Mouse (Mus musculus) CD4-positive helper T cell, adult 2 months (primary cell): ENCODE measurements around the gene Unc5b.
"Not testable (repeated sequence)": the region's sequence is repeated elsewhere in the genome, so short reads cannot be mapped to it uniquely, and the experiment has no call there.

Experiments used
- DNase-seq: peaks from one replicate; pipeline ENCODE4 v3.0.0-alpha.2; 2012; ENCODE audit warnings: low read depth, missing footprints, low spot score

Gene Unc5b

DNA sequence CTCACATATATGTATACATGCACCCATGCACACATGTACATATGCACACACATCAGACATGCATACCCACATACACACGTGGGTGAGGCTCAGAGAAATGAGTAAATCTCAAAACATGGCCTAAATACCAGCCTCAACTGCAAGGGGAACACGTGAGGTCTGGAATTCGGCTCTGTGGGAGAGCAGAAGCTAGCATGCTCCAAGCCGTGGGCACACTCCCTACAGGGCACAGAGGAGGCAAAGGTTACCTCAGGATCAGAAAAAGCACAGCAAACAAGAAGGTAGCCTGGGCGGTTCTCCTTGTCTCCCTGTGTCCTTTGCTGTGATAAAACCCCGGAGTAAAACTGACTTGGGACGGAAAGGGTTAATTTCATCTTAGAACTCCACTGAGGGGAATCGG lies 77.4 kb downstream of the Unc5b start:
- DNase-seq = no peak

DNA sequence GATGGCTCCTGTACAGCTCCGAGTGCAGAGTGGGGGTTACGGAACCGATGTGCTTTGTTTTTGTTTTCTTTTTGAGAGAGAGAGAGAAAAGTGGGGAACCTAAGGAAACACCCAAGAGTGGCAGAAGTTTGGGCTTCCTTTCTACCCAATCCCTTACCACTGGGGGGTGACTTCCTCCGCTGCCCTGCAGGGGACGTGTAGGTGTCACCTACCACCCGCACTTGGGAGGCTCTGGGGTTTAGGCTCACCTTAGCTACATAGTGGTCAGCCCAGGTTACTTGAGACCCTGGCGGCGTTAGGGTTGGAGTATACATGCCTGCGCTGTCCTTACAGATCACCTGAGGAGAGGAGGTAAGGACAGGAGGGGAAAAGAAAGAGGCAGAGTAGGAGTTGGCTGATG lies 78.1 kb downstream of the Unc5b start:
- DNase-seq = no peak

- DNase-seq = peak; percentile 93
Observed at GRCm38 (mm10) chr10:60752040-60753020, 79.1 kb downstream of the Unc5b start, which contains the start of gene Slc29a3. Slc29a3 (minus strand) TSS chr10:60752794.

DNA sequence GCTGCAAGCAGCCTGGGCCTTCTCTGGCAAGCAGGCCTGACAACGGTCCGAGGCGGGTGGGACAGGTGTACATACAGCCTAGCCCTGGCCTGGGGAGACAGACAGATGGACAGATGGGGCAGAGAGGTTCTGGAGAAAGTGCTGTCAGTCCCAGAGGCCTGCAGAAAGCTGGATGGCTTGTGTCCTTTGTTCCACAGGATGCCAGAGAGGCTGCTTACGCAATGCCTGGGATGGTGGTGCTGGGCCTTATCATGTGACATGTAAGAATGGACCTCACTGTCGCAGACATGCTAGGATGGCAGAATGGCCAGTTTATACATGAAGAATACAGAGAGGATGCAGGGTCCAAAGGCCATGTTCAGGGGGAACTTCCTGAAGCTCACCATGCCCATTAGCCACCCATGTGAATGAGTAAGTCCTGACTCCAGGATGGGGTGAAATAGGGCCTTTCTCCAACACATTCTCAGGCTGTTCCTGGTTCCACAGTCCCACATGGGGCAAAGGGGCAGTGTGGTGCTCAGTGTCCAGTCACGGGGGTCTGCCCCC lies 83.6 kb downstream of the Unc5b start:
- DNase-seq = no peak

- peak; percentile 44 for DNase-seq
Observed at GRCm38 (mm10) chr10:60746512-60746911, 84.9 kb downstream of the Unc5b start.

- DNase-seq = peak; percentile 39
Observed at GRCm38 (mm10) chr10:60744543-60745290, 86.7 kb downstream of the Unc5b start.

GRCm38 (mm10) chr10:60743681-60744080 lies 87.7 kb downstream of the Unc5b start:
- DNase-seq = no peak

GRCm38 (mm10) chr10:60742942-60743341 lies 88.4 kb downstream of the Unc5b start:
- DNase-seq = no peak

- not testable (repeated sequence) for DNase-seq
Observed at GRCm38 (mm10) chr10:60742296-60742695, 89.1 kb downstream of the Unc5b start.

GRCm38 (mm10) chr10:60741435-60741834 lies 89.9 kb downstream of the Unc5b start:
- no peak for DNase-seq

GRCm38 (mm10) chr10:60739619-60740363 lies 91.6 kb downstream of the Unc5b start:
- DNase-seq = no peak

DNA sequence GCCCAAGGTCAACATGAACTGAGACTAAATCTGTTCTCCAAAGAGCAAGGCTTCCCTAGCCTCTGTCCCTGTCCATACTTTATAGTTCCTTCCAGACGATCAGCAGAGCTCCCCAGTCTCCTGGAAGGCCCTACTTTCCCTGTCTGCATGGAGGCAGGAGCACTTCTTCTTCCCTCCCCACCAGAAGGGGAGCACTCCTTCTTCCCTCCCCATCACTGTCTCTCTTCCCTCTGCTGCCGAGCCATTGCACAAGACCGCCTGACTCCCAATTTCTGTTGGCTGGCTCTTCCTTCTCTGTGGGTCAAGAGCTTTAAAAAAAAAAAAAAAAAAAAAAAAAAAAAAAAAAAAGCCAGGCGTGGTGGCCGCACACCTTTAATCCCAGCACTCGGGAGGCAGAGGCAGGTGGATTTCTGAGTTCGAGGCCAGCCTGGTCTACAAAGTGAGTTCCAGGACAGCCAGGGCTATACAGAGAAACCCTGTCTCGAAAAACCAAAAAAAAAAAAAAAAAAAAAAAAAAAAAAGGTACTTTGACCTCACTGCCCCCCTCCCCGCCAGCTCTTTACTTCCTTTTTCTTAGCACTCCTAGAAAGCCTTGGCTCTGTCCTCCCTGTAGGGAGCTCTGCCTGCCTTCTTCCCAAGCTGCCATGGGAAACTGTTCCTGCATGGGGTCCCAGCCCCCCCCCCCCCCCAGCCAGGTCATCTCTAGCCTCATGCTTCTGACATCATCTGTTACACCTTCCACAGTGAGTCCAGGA lies 93.3 kb downstream of the Unc5b start:
- DNase-seq = no peak

DNA sequence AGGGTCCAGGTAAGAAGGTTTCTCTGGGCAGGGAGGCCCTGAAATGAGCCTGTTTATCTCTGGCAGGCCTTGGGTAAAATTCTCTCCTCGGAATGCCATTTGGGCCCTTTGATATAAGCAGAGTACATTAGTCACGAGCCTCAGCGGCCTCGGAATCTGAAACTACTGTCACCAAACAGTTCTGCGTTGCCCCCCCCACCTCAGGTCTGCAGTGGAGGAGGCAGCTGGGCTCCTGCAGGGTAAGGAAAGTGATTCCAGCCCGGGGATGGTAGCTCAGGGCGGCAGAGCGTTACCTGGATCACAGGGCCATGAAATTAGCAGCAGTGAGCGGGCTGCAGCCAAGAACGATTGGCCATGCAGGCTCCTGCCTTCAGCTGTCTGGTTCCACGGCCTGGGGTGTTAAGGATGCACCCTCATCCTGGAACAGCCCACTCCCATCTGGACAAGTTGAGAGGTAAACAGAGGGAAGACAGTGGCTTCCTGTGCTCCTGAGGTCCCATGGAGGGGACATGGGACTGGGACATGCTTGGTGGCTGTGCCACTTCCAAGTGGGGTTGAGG lies 94.1 kb downstream of the Unc5b start:
- no peak for DNase-seq

DNA sequence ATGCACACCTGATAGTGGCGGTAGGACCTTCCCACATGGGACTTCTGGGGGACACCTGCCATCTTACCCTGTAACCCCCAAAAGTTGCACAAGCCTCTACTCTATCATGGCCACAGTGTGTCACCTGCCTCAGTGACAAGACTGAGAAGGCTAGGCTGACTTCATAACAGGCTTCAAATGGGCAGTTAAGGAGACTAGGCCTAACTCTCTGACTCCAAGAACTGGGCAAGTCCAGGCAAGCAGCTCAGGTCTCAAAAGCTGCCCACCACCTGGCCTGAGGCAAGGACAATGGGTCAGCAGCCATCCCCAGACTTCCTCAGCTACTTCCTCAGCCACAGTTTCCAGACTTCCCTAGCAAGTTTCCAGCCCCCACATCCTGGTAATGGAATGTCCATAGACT lies 95.6 kb downstream of the Unc5b start:
- DNase-seq = no peak

GRCm38 (mm10) chr10:60733471-60733870 lies 97.9 kb downstream of the Unc5b start:
- no peak for DNase-seq

- DNase-seq = no peak
Observed at GRCm38 (mm10) chr10:60732397-60732861, 99.0 kb downstream of the Unc5b start.

GRCm38 (mm10) chr10:60731742-60732141 lies 99.6 kb downstream of the Unc5b start:
- DNase-seq = no peak

GRCm38 (mm10) chr10:60727301-60727700 lies 104.1 kb downstream of the Unc5b start:
- DNase-seq = no peak

DNA sequence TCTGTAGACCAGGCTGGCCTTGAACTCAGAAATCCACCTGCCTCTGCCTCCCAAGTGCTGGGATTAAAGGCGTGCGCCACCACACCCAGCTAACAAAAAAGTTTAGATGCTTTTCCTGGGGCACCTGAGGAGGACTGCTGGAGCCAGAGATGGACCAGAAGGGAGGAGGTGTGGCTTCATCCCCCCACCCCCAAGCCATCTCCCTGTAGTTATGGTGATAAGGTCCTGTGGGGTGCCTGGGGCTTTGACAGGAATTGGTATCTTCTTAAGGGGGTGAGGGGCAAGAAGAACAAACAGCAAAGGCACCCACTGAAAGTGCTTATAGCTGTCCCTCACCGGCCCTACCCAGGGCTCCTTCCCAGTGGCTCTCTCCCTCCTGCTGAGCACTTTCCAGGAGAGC lies 104.5 kb downstream of the Unc5b start:
- no peak for DNase-seq

DNA sequence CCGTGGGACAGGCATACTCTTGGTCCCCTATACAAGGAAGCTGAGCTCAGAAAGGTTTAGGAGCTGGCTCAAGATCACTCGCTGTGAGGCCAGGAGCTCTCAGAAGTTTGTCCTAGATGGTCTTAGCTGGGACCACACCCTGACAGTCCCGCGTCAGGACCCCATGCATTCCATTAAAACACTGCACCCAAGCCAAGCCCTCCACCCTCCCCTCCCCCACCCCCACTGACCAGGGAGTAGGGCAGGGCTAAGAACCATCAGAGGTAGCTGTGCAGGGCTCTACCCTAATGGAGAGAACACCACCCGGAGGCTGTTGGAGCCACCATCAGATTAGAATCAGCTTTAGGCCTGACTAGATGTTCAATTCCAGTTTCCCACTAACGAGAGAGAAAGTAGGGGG lies 106.9 kb downstream of the Unc5b start:
- no peak for DNase-seq
